Mouse (Mus musculus): Measurements from ENCODE around the gene Pdgfc.

Gene Pdgfc

GRCm38 (mm10) chr3:81036151-81036553 is at the start of gene Pdgfc:
Gene Pdgfc (plus strand): TSS chr3:81036416.
- peak; percentile 40 for DNase-seq (ENCODE audit: low spot score)

GRCm38 (mm10) chr3:81009245-81009644 is 27.0 kb upstream of the Pdgfc start:
- no peak for DNase-seq (ENCODE audit: low spot score)

- peak; percentile 26 for DNase-seq (ENCODE audit: low spot score)
These were observed 26.3 kb upstream of the Pdgfc start for GRCm38 (mm10) chr3:81009899-81010298.

GRCm38 (mm10) chr3:81017385-81018051 is 18.7 kb upstream of the Pdgfc start:
- peak; percentile 95 for DNase-seq (ENCODE audit: low spot score)

- DNase-seq (ENCODE audit: low spot score): no peak
These were observed 16.2 kb upstream of the Pdgfc start for GRCm38 (mm10) chr3:81020064-81020463.

GRCm38 (mm10) chr3:81021783-81022182 is 14.4 kb upstream of the Pdgfc start:
- DNase-seq (ENCODE audit: low spot score): no peak

- no peak for DNase-seq (ENCODE audit: low spot score)
These were observed 13.9 kb upstream of the Pdgfc start for GRCm38 (mm10) chr3:81022266-81022665.

GRCm38 (mm10) chr3:81022845-81023244 is 13.4 kb upstream of the Pdgfc start:
- DNase-seq (ENCODE audit: low spot score): no peak

- DNase-seq (ENCODE audit: low spot score): no peak
These were observed 12.6 kb upstream of the Pdgfc start for GRCm38 (mm10) chr3:81023568-81023967.

GRCm38 (mm10) chr3:81025568-81026213 is 10.5 kb upstream of the Pdgfc start:
- DNase-seq (ENCODE audit: low spot score): no peak

- DNase-seq (ENCODE audit: low spot score): no peak
These were observed 7.9 kb upstream of the Pdgfc start for GRCm38 (mm10) chr3:81028361-81028760.

- peak; percentile 57 for DNase-seq (ENCODE audit: low spot score)
These were observed 6.9 kb upstream of the Pdgfc start for GRCm38 (mm10) chr3:81029321-81029720.

GRCm38 (mm10) chr3:81029909-81030308 is 6.3 kb upstream of the Pdgfc start:
- no peak for DNase-seq (ENCODE audit: low spot score)

GRCm38 (mm10) chr3:81030311-81030710 is 5.9 kb upstream of the Pdgfc start:
- no peak for DNase-seq (ENCODE audit: low spot score)

GRCm38 (mm10) chr3:81032014-81032413 is 4.2 kb upstream of the Pdgfc start:
- DNase-seq (ENCODE audit: low spot score): no peak

GRCm38 (mm10) chr3:81034336-81035102 is 1.7 kb upstream of the Pdgfc start:
- peak; percentile 28 for DNase-seq (ENCODE audit: low spot score)

GRCm38 (mm10) chr3:81036554-81037311 is 517 bp downstream of the Pdgfc start:
- peak; percentile 70 for DNase-seq (ENCODE audit: low spot score)

- peak; percentile 32 for DNase-seq (ENCODE audit: low spot score)
These were observed 1.2 kb downstream of the Pdgfc start for GRCm38 (mm10) chr3:81037312-81037859.

- DNase-seq (ENCODE audit: low spot score): peak; percentile 67
These were observed 3.0 kb downstream of the Pdgfc start for GRCm38 (mm10) chr3:81039131-81039653.

GRCm38 (mm10) chr3:81044653-81045343 is 8.6 kb downstream of the Pdgfc start:
- DNase-seq (ENCODE audit: low spot score): no peak
